Mouse (Mus musculus) stomach, embryonic 15.5 days (tissue): ENCODE results near the gene Ankrd27. TPM values are rescaled to one million over a fixed set of nuclear protein-coding genes. Genes with fewer than 3 reads are reported as not detected.

Experiments
- ATAC-seq: fragments of 200-750 bp; cut with Nextera tagmentation; 2 replicates; pipeline ENCODE4 v1.8.0; 2017; ENCODE audit warnings: low read depth, moderate number of reproducible peaks, moderate TSS enrichment; ENCODE audit not compliant: insufficient read depth, low FRiP score
- H3K27ac ChIP-seq: fragments of 300-500 bp; sonication (generic); 2 replicates; pipeline ENCODE4 v1.5.1; 2015; ENCODE audit warnings: mild to moderate bottlenecking, inconsistent platforms
- H3K27me3 ChIP-seq: fragments of 300-500 bp; sonication (generic); replicated peaks from 2 replicates; pipeline ENCODE4 v1.6.1; 2015; ENCODE audit warnings: inconsistent platforms
- H3K36me3 ChIP-seq: fragments of 300-500 bp; sonication (generic); 2 replicates; pipeline ENCODE4 v1.6.1; 2015; ENCODE audit warnings: inconsistent platforms
- H3K4me1 ChIP-seq: fragments of 300-500 bp; sonication (generic); 2 replicates; pipeline ENCODE4 v1.6.1; 2015; ENCODE audit warnings: inconsistent platforms
- H3K4me2 ChIP-seq: fragments of 300-500 bp; sonication (generic); 2 replicates; pipeline ENCODE4 v1.6.1; 2015; ENCODE audit warnings: mild to moderate bottlenecking, inconsistent platforms
- H3K4me3 ChIP-seq: fragments of 300-500 bp; sonication (generic); replicated peaks from 2 replicates; pipeline ENCODE4 v1.5.1; 2015; ENCODE audit warnings: inconsistent platforms
- H3K9ac ChIP-seq: fragments of 300-500 bp; sonication (generic); 2 replicates; pipeline ENCODE4 v1.6.1; 2015; ENCODE audit warnings: inconsistent platforms
- H3K9me3 ChIP-seq: fragments of 300-500 bp; sonication (generic); 2 replicates; pipeline ENCODE4 v1.6.1; 2016; ENCODE audit warnings: inconsistent platforms
- WGBS: fragments of 180-500 bp; shearing (Covaris S2); methylation state at CpG from one replicate; pipeline ENCODE4 v1.1.7; 2015; 5-methylcytosine and 5-hydroxymethylcytosine counted together
- polyA plus RNA-seq: library from polyadenylated mRNA; unstranded; fragments of >200 nt; fragmentation: Nextera tagmentation; extraction: Ambion mirVana; gene quantifications from 2 replicates; pipeline ENCODE4 v1.2.1, GENCODE M21; 2015

The Ankrd27 gene
- polyA plus RNA-seq, 1 experiment from 2014 or later = 31.3 TPM

- H3K36me3 ChIP-seq = no peaks in the 10 kb centered on the region
- 0 out of 2 replicates have a peak, but pooled peaks cover 3% of the 10 kb centered on the region for H3K4me1 ChIP-seq
- peak overlapping the region; percentile 26 for H3K4me2 ChIP-seq
- no peaks in the 10 kb centered on the region for H3K9me3 ChIP-seq
- WGBS = 25% methylated on average over 13 of the region's 13 CpGs
- no peak overlapping the region for H3K9ac ChIP-seq
- no peaks in the 10 kb centered on the region for H3K27me3 ChIP-seq
- H3K4me3 ChIP-seq = no peak overlapping the region
- ATAC-seq = no peak; the same call in 1 of the 2 replicates
- no peak overlapping the region for H3K27ac ChIP-seq
Measured at GRCm38 (mm10) chr7:35686756-35687155, 100.7 kb downstream of the Ankrd27 start.

GRCm38 (mm10) chr7:35687229-35687628, 101.2 kb downstream of the Ankrd27 start:
- Histone ChIP-seq H3K36me3 (no peaks in the 10 kb centered on the region), H3K27ac (no peak overlapping the region), H3K4me2 (peak overlapping the region; percentile 26), H3K27me3 (no peaks in the 10 kb centered on the region), H3K4me3 (no peak overlapping the region), H3K9ac (no peak overlapping the region), H3K9me3 (no peaks in the 10 kb centered on the region), H3K4me1 (0 out of 2 replicates have a peak, but pooled peaks cover 3% of the 10 kb centered on the region)
- 30% methylated on average over 10 of the region's 10 CpGs for WGBS
- ATAC-seq = peak; percentile 22; the same call in 1 of the 2 replicates

GRCm38 (mm10) chr7:35688276-35688675, 102.2 kb downstream of the Ankrd27 start:
- Histone ChIP-seq H3K4me2 (no peak overlapping the region), H3K9ac (no peak overlapping the region)
- 70% methylated on average over 9 of the region's 9 CpGs for WGBS

More at GRCm38 (mm10) chr7:35688276-35688675, 102.2 kb downstream of the Ankrd27 start:
- Histone ChIP-seq H3K27ac (0 out of 2 replicates have a peak overlapping the region, but pooled peaks have one; percentile 7), H3K4me1 (0 out of 2 replicates have a peak, but pooled peaks cover 3% of the 10 kb centered on the region), H3K4me3 (no peak overlapping the region), H3K36me3 (no peaks in the 10 kb centered on the region; the same call in 1 of the 2 replicates), H3K27me3 (no peaks in the 10 kb centered on the region), H3K9me3 (no peaks in the 10 kb centered on the region)
- no peak for ATAC-seq

Other genes with a start within 250 kb of the Ankrd27 start
- 17.1 and 17.5 TPM in 2 replicates for gene Faap24, start 189.4 kb upstream of the Ankrd27 start, polyA plus RNA-seq
- 45.4 and 49.3 TPM in 2 replicates for gene Cep89, start 189.2 kb upstream of the Ankrd27 start, polyA plus RNA-seq
- gene Slc7a9, start 137.4 kb upstream of the Ankrd27 start, polyA plus RNA-seq = 12.6 and 15.0 TPM in 2 replicates
- 0.44 and 0.79 TPM in 2 replicates for gene Tdrd12, start 48.5 kb upstream of the Ankrd27 start, polyA plus RNA-seq
- 91.1 and 95.5 TPM in 2 replicates for gene Nudt19, start 29.9 kb upstream of the Ankrd27 start, polyA plus RNA-seq
- gene Rgs9bp, start 662 bp upstream of the Ankrd27 start, polyA plus RNA-seq = 0.08 and 0.14 TPM in 2 replicates
- 218 and 236 TPM in 2 replicates for gene Pdcd5, start 61.3 kb downstream of the Ankrd27 start, polyA plus RNA-seq
- 18.5 and 21.1 TPM in 2 replicates for gene Dpy19l3, start 168.2 kb downstream of the Ankrd27 start, polyA plus RNA-seq
- 17.2 and 19.5 TPM in 2 replicates for gene Zfp507, start 216.8 kb downstream of the Ankrd27 start, polyA plus RNA-seq